Mouse (Mus musculus) CD4-positive, CD25-positive, alpha-beta regulatory T cell, adult 2 months (primary cell): ENCODE results near the gene Smyd2.
A peak's percentile ranks its signal among the peaks of the same experiment; 100 is the strongest.

ENCODE experiments used
- DNase-seq: peaks from one replicate; pipeline ENCODE4 v3.0.0-alpha.2; 2012; ENCODE audit warnings: low read depth, low spot score

Gene Smyd2

GRCm38 (mm10) chr1:189873591-189873990 is 48.6 kb downstream of the Smyd2 start:
- no peak for DNase-seq

GRCm38 (mm10) chr1:189872050-189872449 is 50.1 kb downstream of the Smyd2 start:
- DNase-seq: no peak

GRCm38 (mm10) chr1:189871625-189872024 is 50.5 kb downstream of the Smyd2 start:
- DNase-seq: no peak

GRCm38 (mm10) chr1:189870539-189870938 is 51.6 kb downstream of the Smyd2 start:
- DNase-seq: peak; percentile 20

GRCm38 (mm10) chr1:189869651-189870270 is 52.4 kb downstream of the Smyd2 start:
- DNase-seq: peak; percentile 51

- DNase-seq: peak; percentile 25
These were observed 54.1 kb downstream of the Smyd2 start for GRCm38 (mm10) chr1:189868036-189868435.

- DNase-seq: no peak
These were observed 54.7 kb downstream of the Smyd2 start for GRCm38 (mm10) chr1:189867497-189867896.

GRCm38 (mm10) chr1:189867034-189867433 is 55.1 kb downstream of the Smyd2 start:
- peak; percentile 72 for DNase-seq

GRCm38 (mm10) chr1:189866621-189867020 is 55.5 kb downstream of the Smyd2 start:
- no peak for DNase-seq

- DNase-seq: no peak
These were observed 57.2 kb downstream of the Smyd2 start for GRCm38 (mm10) chr1:189864846-189865560.

- no peak for DNase-seq
These were observed 57.9 kb downstream of the Smyd2 start for GRCm38 (mm10) chr1:189864301-189864700.

- DNase-seq: no peak
These were observed 58.4 kb downstream of the Smyd2 start for GRCm38 (mm10) chr1:189863727-189864126.

- no peak for DNase-seq
These were observed 61.2 kb downstream of the Smyd2 start for GRCm38 (mm10) chr1:189860942-189861315.

- peak; percentile 20 for DNase-seq
These were observed 61.8 kb downstream of the Smyd2 start for GRCm38 (mm10) chr1:189860112-189860941.

- no peak for DNase-seq
These were observed 63.8 kb downstream of the Smyd2 start for GRCm38 (mm10) chr1:189858377-189858776.

GRCm38 (mm10) chr1:189855739-189856138 is 66.4 kb downstream of the Smyd2 start:
- DNase-seq: peak; percentile 21

GRCm38 (mm10) chr1:189854646-189855045 is 67.5 kb downstream of the Smyd2 start:
- no peak for DNase-seq

- DNase-seq: no peak
These were observed 69.7 kb downstream of the Smyd2 start for GRCm38 (mm10) chr1:189852456-189852855.

- DNase-seq: no peak
These were observed 70.1 kb downstream of the Smyd2 start for GRCm38 (mm10) chr1:189852051-189852450.

- DNase-seq: no peak
These were observed 72.6 kb downstream of the Smyd2 start for GRCm38 (mm10) chr1:189849550-189849949.

- no peak for DNase-seq
These were observed 75.8 kb downstream of the Smyd2 start for GRCm38 (mm10) chr1:189846319-189846718.

GRCm38 (mm10) chr1:189834166-189834565 is 88.0 kb downstream of the Smyd2 start:
- DNase-seq: no peak
